Mouse (Mus musculus) CH12.LX (cell line): ENCODE results near the gene Szrd1. TPM values are rescaled to one million over a fixed set of nuclear protein-coding genes. Genes with fewer than 3 reads are reported as not detected.

Experiments
- DNase-seq: peaks from one replicate; pipeline ENCODE4 v3.0.0-alpha.2; 2013; ENCODE audit errors: extremely low read depth
- H3K27ac ChIP-seq: 2 replicates; pipeline ENCODE4 v1.5.1; 2012; ENCODE audit warnings: low read depth, mild to moderate bottlenecking, control low read depth, moderate library complexity; ENCODE audit not compliant: insufficient read depth
- H3K27me3 ChIP-seq: replicated peaks from 2 replicates; pipeline ENCODE3; 2012; ENCODE audit warnings: inconsistent platforms
- H3K36me3 ChIP-seq, 2 experiments: replicated peaks in 1 of 2; 2 replicates each; pipeline versions ENCODE3 to v1.6.1; 2012; ENCODE audit warnings: inconsistent platforms in 1 of 2, low read length in 1 of 2, mild to moderate bottlenecking in 1 of 2, mixed read lengths in 1 of 2, moderate library complexity in 1 of 2; ENCODE audit not compliant: control insufficient read depth in 1 of 2, insufficient read depth in 1 of 2
- H3K4me1 ChIP-seq, 2 experiments: 2 replicates each; pipeline ENCODE4 v1.6.1; 2012; ENCODE audit warnings: inconsistent platforms in 1 of 2, moderate library complexity in 1 of 2; ENCODE audit not compliant: insufficient read depth in 2 of 2, control insufficient read depth in 1 of 2
- H3K4me2 ChIP-seq: 2 replicates; pipeline ENCODE4 v1.6.1; 2012; ENCODE audit warnings: low read depth, mild to moderate bottlenecking, control low read depth; ENCODE audit not compliant: poor library complexity, insufficient read depth, severe bottlenecking
- H3K4me3 ChIP-seq, 3 experiments: fragments of 150-350 bp in 1 of 3; sonication (generic) in 1 of 3; replicated peaks in 1 of 3; 2 replicates each; pipeline versions ENCODE3 to v1.5.1; 2011 to 2012; ENCODE audit warnings: low read depth in 2 of 3, low read length in 2 of 3, mild to moderate bottlenecking in 2 of 3, moderate library complexity in 2 of 3, control low read depth in 1 of 3, improper control_type of control experiment in 1 of 3, inconsistent platforms in 1 of 3, mixed read lengths in 1 of 3; ENCODE audit not compliant: poor library complexity in 1 of 3
- H3K79me2 ChIP-seq: replicated peaks from 2 replicates; pipeline ENCODE4 v1.6.1; 2012; ENCODE audit warnings: mild to moderate bottlenecking, moderate library complexity; ENCODE audit not compliant: control insufficient read depth, poor library complexity, insufficient read depth, severe bottlenecking; ENCODE audit errors: extremely low read depth
- H3K9ac ChIP-seq: 2 replicates; pipeline ENCODE4 v1.6.1; 2012; ENCODE audit warnings: low read depth, mild to moderate bottlenecking, control low read depth, moderate library complexity; ENCODE audit not compliant: insufficient read depth
- H3K9me3 ChIP-seq: replicated peaks from 2 replicates; pipeline ENCODE3; 2012; ENCODE audit warnings: low read length, inconsistent platforms, mixed read lengths
- CTCF ChIP-seq, 2 experiments: IDR thresholded peaks in 1 of 2; conservative IDR thresholded peaks in 1 of 2; 2 replicates each; pipeline ENCODE4 v1.5.1; 2011 to 2012; ENCODE audit warnings: low read depth in 2 of 2, low read length in 2 of 2, improper control_type of control experiment in 1 of 2, inconsistent platforms in 1 of 2, mild to moderate bottlenecking in 1 of 2, moderate library complexity in 1 of 2
- E2F4 ChIP-seq: IDR thresholded peaks from 2 replicates; pipeline ENCODE4 v1.6.1; 2011; ENCODE audit warnings: low read depth, low read length, improper control_type of control experiment; ENCODE audit not compliant: insufficient replicate concordance
- HCFC1 ChIP-seq: IDR thresholded peaks from 2 replicates; pipeline ENCODE4 v1.6.1; 2012; ENCODE audit warnings: low read depth, mild to moderate bottlenecking, inconsistent platforms, low read length, improper control_type of control experiment
- JUN ChIP-seq: IDR thresholded peaks from 2 replicates; pipeline ENCODE4 v1.6.1; 2011; ENCODE audit warnings: low read depth, mild to moderate bottlenecking, low read length, improper control_type of control experiment, moderate library complexity; ENCODE audit not compliant: insufficient read depth
- JUND ChIP-seq: conservative IDR thresholded peaks from 2 replicates; pipeline ENCODE4 v1.6.1; 2011; ENCODE audit warnings: low read depth, low read length, improper control_type of control experiment
- MAX ChIP-seq: IDR thresholded peaks from 2 replicates; pipeline ENCODE4 v1.6.1; 2011; ENCODE audit warnings: low read length, improper control_type of control experiment
- MYC ChIP-seq: IDR thresholded peaks from 2 replicates; pipeline ENCODE4 v1.6.1; 2011; ENCODE audit warnings: low read depth, mild to moderate bottlenecking, improper control_type of control experiment, low read length
- NELFE ChIP-seq: IDR thresholded peaks from 2 replicates; pipeline ENCODE4 v1.6.1; 2011; ENCODE audit warnings: low read depth, low read length, improper control_type of control experiment
- NRF1 ChIP-seq: IDR thresholded peaks from 2 replicates; pipeline ENCODE4 v1.6.1; 2014; ENCODE audit warnings: low read depth, mild to moderate bottlenecking, inconsistent platforms, low read length, improper control_type of control experiment, moderate library complexity
- PAX5 ChIP-seq: IDR thresholded peaks from 2 replicates; pipeline ENCODE4 v1.6.1; 2012; ENCODE audit warnings: low read length, inconsistent platforms, mixed read lengths
- SMC3 ChIP-seq: IDR thresholded peaks from 2 replicates; pipeline ENCODE4 v1.6.1; 2011; ENCODE audit warnings: low read depth, low read length, improper control_type of control experiment
- TBP ChIP-seq: conservative IDR thresholded peaks from 2 replicates; pipeline ENCODE4 v1.6.1; 2011; ENCODE audit warnings: low read depth, low read length, improper control_type of control experiment
- TCF12 ChIP-seq: IDR thresholded peaks from 2 replicates; pipeline ENCODE4 v1.6.1; 2014; ENCODE audit warnings: low read depth, mild to moderate bottlenecking, inconsistent platforms, low read length, improper control_type of control experiment
- USF1 ChIP-seq: IDR thresholded peaks from 2 replicates; pipeline ENCODE4 v1.6.1; 2014; ENCODE audit warnings: low read depth, mild to moderate bottlenecking, inconsistent platforms, low read length, improper control_type of control experiment
- USF2 ChIP-seq: conservative IDR thresholded peaks from 2 replicates; pipeline ENCODE4 v1.6.1; 2011; ENCODE audit warnings: low read depth, low read length, improper control_type of control experiment
- ZC3H11A ChIP-seq: IDR thresholded peaks from 2 replicates; pipeline ENCODE4 v1.6.1; 2012; ENCODE audit warnings: low read depth, mild to moderate bottlenecking, inconsistent platforms, low read length, improper control_type of control experiment
- ZMIZ1 ChIP-seq: IDR thresholded peaks from 2 replicates; pipeline ENCODE4 v1.6.1; 2012; ENCODE audit warnings: low read depth, mild to moderate bottlenecking, inconsistent platforms, low read length, improper control_type of control experiment
- dilution Hi-C: fragments of 300-500 bp; cut with MboI; formaldehyde crosslinking; loops from 2 replicates; pipeline ENCODE4 v1.14.3; 2020; ENCODE audit warnings: low sequenced_read_pairs; ENCODE audit not compliant: extremely low pct_unique_long_range_greater_than_20kb, extremely low pct_ligation_motif_present
- in situ Hi-C: fragments of 300-500 bp; cut with MboI; formaldehyde crosslinking; loops from 3 replicates; pipeline ENCODE4 v1.14.3; 2019; ENCODE audit warnings: low sequenced_read_pairs, low pct_ligation_motif_present, low pct_unique_long_range_greater_than_20kb, mixed read lengths
- polyA plus RNA-seq: library from polyadenylated mRNA; unstranded; fragments of >175 nt; gene quantifications from 2 replicates; pipeline ENCODE4 v1.2.1, GENCODE M21; 2012; ENCODE audit warnings: low read depth; ENCODE audit not compliant: insufficient read length
- total RNA-seq, 2 experiments: library from RNA; depleted of rRNA; stranded (reverse); fragments of 300-350 nt in 1 of 2; fragments of >200 nt in 1 of 2; gene quantifications; 2 replicates each; pipeline ENCODE4 v1.2.3; 2012 to 2014

The Szrd1 gene
- total and polyA plus RNA-seq, 3 experiments, result 80.9 to 143 (median 82.5) TPM

DNA sequence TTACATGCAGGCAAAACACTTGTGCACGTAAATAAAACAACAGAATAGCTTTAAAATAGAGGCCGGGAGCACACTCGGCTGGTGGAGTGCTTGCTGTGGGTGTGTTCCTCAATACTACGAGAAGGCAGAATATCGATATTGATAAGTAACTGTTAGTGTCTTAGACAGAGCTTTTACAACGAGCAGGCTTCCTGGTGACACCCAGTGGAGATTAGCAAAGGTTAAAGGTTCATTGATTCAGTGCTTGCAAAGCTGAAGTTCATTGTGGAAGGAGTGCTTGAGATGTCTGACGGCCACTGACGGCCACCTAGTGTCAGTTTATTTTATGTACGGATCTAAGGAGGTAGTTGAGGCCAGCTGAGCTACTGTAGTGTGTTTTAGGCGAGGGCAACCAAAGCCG, 19.5 kb upstream of the Szrd1 start:
- H3K79me2 ChIP-seq, result peaks cover 88% of the 10 kb centered on the region
- DNase-seq, result no peak
- dilution Hi-C loops, result no loop called here
- H3K27ac ChIP-seq, result no peak overlapping the region
- H3K27me3 ChIP-seq, result no peaks in the 10 kb centered on the region
- TF ChIP-seq SMC3 (0 out of 2 replicates have a peak, but pooled peaks have one; percentile 5), CTCF (conservative IDR thresholded peaks at IDR 0.05 in 1 of 2, IDR thresholded peaks at IDR 0.05 in 1 of 2; ENCODE audit: low read depth in 2 of 2, low read length in 2 of 2) (peak in 1 of 2 experiments; percentile 18; a peak in 1 of 4 replicates), E2F4 (no peak)
- in situ Hi-C loops, result no loop called here
- H3K4me3 ChIP-seq, result no peak overlapping the region
- H3K9ac ChIP-seq, result no peak overlapping the region
- peaks cover 0 to 48% of the 10 kb centered on the region in 2 experiments for H3K36me3 ChIP-seq
- no peak overlapping the region for H3K4me2 ChIP-seq
- peaks cover 19 to 79% of the 10 kb centered on the region in 2 experiments for H3K4me1 ChIP-seq
- H3K9me3 ChIP-seq, result no peaks in the 10 kb centered on the region

DNA sequence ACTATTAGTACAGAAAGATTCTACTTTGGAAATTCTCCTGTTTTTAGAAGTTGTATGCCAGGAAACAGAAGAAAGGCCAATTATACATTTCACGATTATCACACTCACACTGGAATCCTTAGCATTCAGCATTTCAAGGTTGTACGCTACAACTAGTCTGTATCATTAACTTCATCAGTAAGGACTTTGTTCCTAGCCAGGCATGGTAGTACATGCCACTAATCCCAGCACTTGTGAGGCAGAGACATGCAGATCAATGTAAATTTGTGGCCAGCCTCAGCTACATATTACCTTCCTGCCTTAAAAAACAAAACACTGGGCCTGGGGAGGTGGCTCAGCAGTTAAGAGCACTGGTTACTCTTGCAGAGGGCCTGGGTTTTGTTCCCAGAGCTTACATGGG, 19.0 kb upstream of the Szrd1 start:
- Histone ChIP-seq H3K4me3 (no peak overlapping the region), H3K4me1 (peaks cover 19 to 79% of the 10 kb centered on the region in 2 experiments), H3K79me2 (peaks cover 89% of the 10 kb centered on the region), H3K4me2 (no peak overlapping the region), H3K27ac (no peak overlapping the region), H3K27me3 (no peaks in the 10 kb centered on the region), H3K9me3 (no peaks in the 10 kb centered on the region), H3K9ac (no peak overlapping the region)
- DNase-seq, result no peak
- dilution Hi-C loops, result no loop called here
- in situ Hi-C loops, result no loop called here
- TF ChIP-seq NELFE (no peak), ZC3H11A (no peak), JUND (no peak), TBP (no peak), MAX (no peak), USF2 (no peak), HCFC1 (no peak), E2F4 (no peak), ZMIZ1 (no peak), NRF1 (no peak), MYC (no peak), TCF12 (no peak), USF1 (no peak), JUN (no peak), PAX5 (no peak)
- TF ChIP-seq, all 38 proteins: peak for 0
- peaks cover 0 to 47% of the 10 kb centered on the region in 2 experiments for H3K36me3 ChIP-seq
